Mouse (Mus musculus): ENCODE measurements around the gene Olfr477. TPM values are rescaled to one million over a fixed set of nuclear protein-coding genes. Genes with fewer than 3 reads are reported as not detected.
"Not testable (repeated sequence)": the region's sequence is repeated elsewhere in the genome, so short reads cannot be mapped to it uniquely, and the experiment has no call there.

The Olfr477 gene
- not detected for total RNA-seq (2021)

- DNase-seq (ENCODE audit: extremely low spot score in 1 of 2, low spot score in 1 of 2) = no peak
Measured at GRCm38 (mm10) chr7:107986393-107986792, at the start of gene Olfr477. Olfr477 (plus strand) TSS chr7:107986693.

DNA sequence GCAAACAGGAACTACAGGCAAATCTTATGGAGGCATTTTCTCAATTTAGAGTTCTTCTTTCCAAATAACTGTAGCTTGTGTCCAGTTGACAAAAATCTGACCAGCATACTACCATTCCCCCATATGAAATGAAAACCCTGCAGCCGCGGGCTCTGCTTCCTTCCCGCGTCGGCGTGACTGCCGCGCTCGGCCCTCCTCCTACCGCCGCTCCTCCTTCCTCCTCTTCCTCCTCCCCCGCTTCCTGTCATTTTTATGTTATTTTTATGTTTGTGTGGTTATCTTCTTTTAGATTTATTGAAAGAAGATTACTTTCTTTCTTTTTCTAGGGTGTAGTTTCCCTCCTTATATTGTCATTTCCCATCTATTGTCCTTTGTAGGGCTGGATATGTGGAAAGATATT is 34.0 kb upstream of the Olfr477 start:
- not testable (repeated sequence) for DNase-seq (ENCODE audit: extremely low spot score in 1 of 2, low spot score in 1 of 2)

- DNase-seq (ENCODE audit: extremely low spot score in 1 of 2, low spot score in 1 of 2) = no peak
Measured at GRCm38 (mm10) chr7:107954343-107954742, 32.1 kb upstream of the Olfr477 start, which contains the start of gene Olfr474. Olfr474 (plus strand) TSS chr7:107954643.

DNA sequence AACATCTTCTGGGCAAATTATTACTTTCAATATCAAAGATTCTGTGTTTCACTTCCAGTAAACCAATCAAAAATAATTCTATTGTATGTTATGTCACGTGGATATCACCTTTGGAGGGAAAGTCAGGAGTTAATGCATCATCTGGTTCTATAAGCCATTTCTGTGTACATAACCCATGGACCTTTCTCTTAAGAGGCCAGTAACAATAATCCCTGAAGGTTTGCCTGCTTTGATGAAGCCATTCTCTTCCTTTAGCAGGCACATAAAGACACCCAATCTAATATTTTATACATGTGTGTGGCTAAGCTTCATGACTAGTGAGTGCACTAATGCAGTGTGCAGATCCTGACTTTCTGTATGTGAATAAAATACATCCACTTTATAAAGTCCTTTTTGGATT is 22.0 kb upstream of the Olfr477 start, which contains the start of gene Olfr476:
TSS of gene Olfr476 (plus strand) at position 301 of the 400 bp plus-strand sequence.
- DNase-seq (ENCODE audit: extremely low spot score in 1 of 2, low spot score in 1 of 2) = no peak

GRCm38 (mm10) chr7:108014256-108014655 is 27.8 kb downstream of the Olfr477 start:
- not testable (repeated sequence) for DNase-seq (ENCODE audit: extremely low spot score in 1 of 2, low spot score in 1 of 2)

- DNase-seq (ENCODE audit: extremely low spot score in 1 of 2, low spot score in 1 of 2) = no peak
Measured at GRCm38 (mm10) chr7:108033889-108034288, 47.4 kb downstream of the Olfr477 start, which contains the start of gene Olfr478. Olfr478 (minus strand) TSS chr7:108033989.

Other genes starting within 250 kb of the Olfr477 start
- gene Cyb5r2, start 228.7 kb upstream of the Olfr477 start, total RNA-seq (2021) = not detected
- gene Ovch2, start 185.5 kb upstream of the Olfr477 start, total RNA-seq (2021) = not detected
- not detected for gene Olfr467, start 174.4 kb upstream of the Olfr477 start, total RNA-seq (2021)
- gene Olfr469, start 161.2 kb upstream of the Olfr477 start, total RNA-seq (2021) = not detected
- not detected for gene Olfr470, start 139.2 kb upstream of the Olfr477 start, total RNA-seq (2021)
- not detected for gene Olfr472, start 88.8 kb upstream of the Olfr477 start, total RNA-seq (2021)
- not detected for gene Olfr473, start 56.2 kb upstream of the Olfr477 start, total RNA-seq (2021)
- gene Olfr474, start 32.0 kb upstream of the Olfr477 start, total RNA-seq (2021) = not detected
- gene Olfr476, start 21.9 kb upstream of the Olfr477 start, total RNA-seq (2021) = not detected
- not detected for gene Olfr478, start 47.3 kb downstream of the Olfr477 start, total RNA-seq (2021)
- not detected for gene Olfr479, start 64.0 kb downstream of the Olfr477 start, total RNA-seq (2021)
- gene Olfr480, start 80.7 kb downstream of the Olfr477 start, total RNA-seq (2021) = not detected
- not detected for gene Olfr481, start 93.2 kb downstream of the Olfr477 start, total RNA-seq (2021)
- 1 to 10 TPM; 1.6 to 1.8 TPM for gene Olfr482, start 110.9 kb downstream of the Olfr477 start, total RNA-seq (2021)
- gene Olfr483, start 114.2 kb downstream of the Olfr477 start, total RNA-seq (2021) = not detected
- gene Olfr484, start 140.8 kb downstream of the Olfr477 start, total RNA-seq (2021) = not detected
- gene Olfr485, start 173.2 kb downstream of the Olfr477 start, total RNA-seq (2021) = not detected
- gene Olfr486, start 186.0 kb downstream of the Olfr477 start, total RNA-seq (2021) = not detected
- gene Olfr487, start 227.9 kb downstream of the Olfr477 start, total RNA-seq (2021) = not detected

All from layer of hippocampus, postnatal 25 days (tissue).